In the genomic region with DNA sequence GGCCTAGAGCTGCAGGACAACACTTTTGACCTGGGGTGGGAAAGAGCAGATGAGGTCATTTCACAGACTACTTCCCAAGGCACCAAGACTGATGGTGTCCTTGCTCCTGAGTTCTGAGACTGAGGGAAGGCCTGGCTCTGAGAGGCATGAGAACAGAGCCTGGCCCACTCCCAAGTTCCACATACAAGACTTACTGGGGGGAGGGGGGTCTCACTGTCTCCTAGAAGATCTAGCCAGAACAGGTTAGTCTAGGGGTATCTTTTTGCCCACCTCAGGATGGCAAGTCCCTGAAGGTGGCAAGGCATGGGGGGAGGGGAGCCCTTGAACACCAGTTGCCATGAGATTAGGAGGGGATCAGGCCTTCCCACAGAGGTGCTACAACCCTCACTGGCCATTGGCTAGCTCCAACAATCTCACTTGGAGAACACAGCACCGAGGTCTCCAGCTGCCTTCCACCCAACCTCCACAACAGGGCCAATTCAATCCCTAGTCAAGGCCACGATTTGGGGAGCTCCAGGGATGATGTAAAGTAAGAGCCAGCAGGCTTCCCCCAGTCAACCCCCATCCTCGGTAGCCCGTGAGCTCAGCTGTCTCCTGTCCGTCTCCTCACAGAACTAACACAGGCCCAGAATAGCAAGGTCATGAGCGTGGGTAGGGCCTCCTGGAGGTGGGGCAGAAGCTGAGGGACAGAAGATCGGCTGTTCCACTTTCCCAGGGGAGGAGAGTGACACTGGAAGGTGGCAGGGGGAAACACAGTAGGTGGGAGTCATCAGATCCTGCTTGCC, we compare ENCODE assay signal across 9 mouse cellular contexts. TPM values are rescaled to one million over a fixed set of nuclear protein-coding genes. Genes with fewer than 3 reads are reported as not detected.
DNase-seq lines count a peak whose midpoint lies in the region; ATAC-seq lines count a peak whose summit lies in the region.
"Had no signal": no experiment of that assay in that cellular context is flagged by ENCODE, and none has a peak within 500 bp of the region (broad histone marks: within the 10 kb centered on the region; RNA-seq: fewer than 3 reads in every experiment).

No protein-coding gene starts in this region.

- intact Hi-C loops in heart, postnatal 10 days (cut with DNase I) = no loop called here

- H3K36me3 ChIP-seq in hindbrain, embryonic 13.5 days = peaks cover 44% of the 10 kb centered on the region

- WGBS in hindbrain, embryonic 13.5 days = 58% methylated on average over 7 of the region's 7 CpGs

- no peak for ATAC-seq in hindbrain, embryonic 13.5 days (ENCODE audit: low FRiP score)

- no peaks in the 10 kb centered on the region for H3K4me1 ChIP-seq in hindbrain, embryonic 13.5 days (replicated peaks)

- H3K9ac ChIP-seq in hindbrain, embryonic 13.5 days = no peak overlapping the region

- peak; percentile 7 for DNase-seq in retina, postnatal 1 day
- DNase-seq in retina, embryonic 14.5 days (ENCODE audit: low spot score) = no peak
- DNase-seq in gastrocnemius, adult 8-10 months (ENCODE audit: low spot score in 2 of 2) = peak; percentile 66 to 80
- peak; percentile 61 to 70 for DNase-seq in heart, postnatal 10 days
- no peak for DNase-seq in layer of hippocampus, postnatal 14 days (ENCODE audit: low spot score in 2 of 2)
- no peak for DNase-seq in frontal cortex, postnatal 36 days (ENCODE audit: low spot score in 2 of 2)
- DNase-seq: kidney, adult 9 months; midbrain, embryonic 14.5 days had no signal

- H3K4me3 ChIP-seq in hindbrain, embryonic 13.5 days = no peak overlapping the region

- no peaks in the 10 kb centered on the region for H3K9me3 ChIP-seq in hindbrain, embryonic 13.5 days

- H3K27ac ChIP-seq in hindbrain, embryonic 13.5 days = no peak overlapping the region

- 0 out of 2 replicates have a peak, but pooled peaks cover 3% of the 10 kb centered on the region for H3K27me3 ChIP-seq in hindbrain, embryonic 13.5 days

- H3K4me2 ChIP-seq in hindbrain, embryonic 13.5 days = no peak overlapping the region

RNA-seq across cellular contexts. Expression of gene Atp2a1, which starts 2.5 kb away (rescaled TPM):
- over 10,000 TPM; 27,209 to 31,432 (median 30,252) TPM for total RNA-seq in gastrocnemius, adult 8-10 months (2022)
- total RNA-seq in heart, postnatal 10 days (2021) = under 1 TPM; 0.77 to 0.82 TPM
- polyA plus RNA-seq in hindbrain, embryonic 13.5 days (2015; fragmentation: Nextera tagmentation; extraction: Ambion mirVana) = 1.5 and 4.1 TPM in 2 replicates
- 1 to 10 TPM in 1 of 2 experiments, under 1 TPM in 1; 0.85 to 2.2 TPM for total RNA-seq in layer of hippocampus, postnatal 14 days (2021)

RNA-seq across cellular contexts. Expression of gene Sh2b1, which starts 9.8 kb away (rescaled TPM):
- total RNA-seq in gastrocnemius, adult 8-10 months (2022) = 10 to 100 TPM; 45.9 to 57.4 (median 49.0) TPM
- 10 to 100 TPM; 46.1 to 46.7 TPM for total RNA-seq in heart, postnatal 10 days (2021)
- polyA plus RNA-seq in hindbrain, embryonic 13.5 days (2015; fragmentation: Nextera tagmentation; extraction: Ambion mirVana) = 63.7 and 64.5 TPM in 2 replicates
- 10 to 100 TPM; 65.7 to 68.1 TPM for total RNA-seq in layer of hippocampus, postnatal 14 days (2021)

RNA-seq across cellular contexts. Expression of gene Tufm, which starts 21.7 kb away (rescaled TPM):
- 100 to 1,000 TPM; 116 to 151 (median 137) TPM for total RNA-seq in gastrocnemius, adult 8-10 months (2022)
- total RNA-seq in heart, postnatal 10 days (2021) = 100 to 1,000 TPM; 245 to 251 TPM
- polyA plus RNA-seq in hindbrain, embryonic 13.5 days (2015; fragmentation: Nextera tagmentation; extraction: Ambion mirVana) = 118 and 120 TPM in 2 replicates
- total RNA-seq in layer of hippocampus, postnatal 14 days (2021) = 10 to 100 TPM; 79.7 to 88.9 TPM

RNA-seq across cellular contexts. Expression of gene Rabep2, which starts 36.9 kb away (rescaled TPM):
- 10 to 100 TPM; 10.5 to 19.2 (median 15.1) TPM for total RNA-seq in gastrocnemius, adult 8-10 months (2022)
- total RNA-seq in heart, postnatal 10 days (2021) = 10 to 100 TPM; 10.9 to 12.5 TPM
- 24.3 and 26.8 TPM in 2 replicates for polyA plus RNA-seq in hindbrain, embryonic 13.5 days (2015; fragmentation: Nextera tagmentation; extraction: Ambion mirVana)
- total RNA-seq in layer of hippocampus, postnatal 14 days (2021) = 10 to 100 TPM in 1 of 2 experiments, 1 to 10 TPM in 1; 8.9 to 11.5 TPM

RNA-seq across cellular contexts. Expression of gene Atxn2l, which starts 37.8 kb away (rescaled TPM):
- total RNA-seq in gastrocnemius, adult 8-10 months (2022) = 10 to 100 TPM; 25.4 to 32.4 (median 29.9) TPM
- 10 to 100 TPM; 54.2 to 54.5 TPM for total RNA-seq in heart, postnatal 10 days (2021)
- 61.6 and 65.4 TPM in 2 replicates for polyA plus RNA-seq in hindbrain, embryonic 13.5 days (2015; fragmentation: Nextera tagmentation; extraction: Ambion mirVana)
- 100 to 1,000 TPM; 122 to 124 TPM for total RNA-seq in layer of hippocampus, postnatal 14 days (2021)

Comparison
In these comparisons a context has a peak if more than half of its experiments do, and no peak if none do; other contexts are left out.
1. DNase-seq: peak in retina, postnatal 1 day (single experiment), gastrocnemius, adult 8-10 months (2 of 2) and heart, postnatal 10 days (2 of 2); none in retina, embryonic 14.5 days (single experiment), layer of hippocampus, postnatal 14 days (0 of 2) and frontal cortex, postnatal 36 days (0 of 2).
2. RNA of gene Atp2a1, which starts 2.5 kb away (total RNA-seq): 27,209 to 31,432 TPM in gastrocnemius, adult 8-10 months; 0.85 to 2.2 TPM in layer of hippocampus, postnatal 14 days and 0.77 to 0.82 TPM in heart, postnatal 10 days; every median in the first group is over 1,000 times any median in the second.